Mouse (Mus musculus): ENCODE measurements around the gene Nanos2. TPM values are rescaled to one million over a fixed set of nuclear protein-coding genes. Genes with fewer than 3 reads are reported as not detected.

Gene Nanos2
- total RNA-seq, 2 experiments from 2014 or later, result not detected

DNA sequence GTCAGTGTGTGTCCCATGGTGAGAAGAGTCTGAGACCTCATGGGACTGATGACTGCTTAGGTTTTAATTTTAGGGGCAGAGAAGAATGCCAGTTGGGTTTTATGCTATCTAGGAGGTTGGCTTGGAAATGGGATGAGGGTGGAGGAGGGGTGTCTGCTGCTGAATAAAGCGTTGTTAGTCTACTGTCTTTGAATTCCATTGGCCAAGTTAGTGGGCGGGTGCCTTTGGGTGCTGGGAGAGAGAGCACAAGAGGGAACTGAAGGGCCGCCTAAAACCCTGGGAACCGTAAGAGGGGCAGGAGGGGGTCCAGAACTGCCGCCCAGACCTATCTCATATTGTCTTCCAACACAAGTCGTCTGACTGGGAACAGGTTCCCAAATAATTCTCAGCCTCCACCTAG lies 1.6 kb downstream of the Nanos2 start:
- DNase-seq (ENCODE audit: low spot score), result no peak
- intact Hi-C loops (cut with DNase I), result no loop called here

DNA sequence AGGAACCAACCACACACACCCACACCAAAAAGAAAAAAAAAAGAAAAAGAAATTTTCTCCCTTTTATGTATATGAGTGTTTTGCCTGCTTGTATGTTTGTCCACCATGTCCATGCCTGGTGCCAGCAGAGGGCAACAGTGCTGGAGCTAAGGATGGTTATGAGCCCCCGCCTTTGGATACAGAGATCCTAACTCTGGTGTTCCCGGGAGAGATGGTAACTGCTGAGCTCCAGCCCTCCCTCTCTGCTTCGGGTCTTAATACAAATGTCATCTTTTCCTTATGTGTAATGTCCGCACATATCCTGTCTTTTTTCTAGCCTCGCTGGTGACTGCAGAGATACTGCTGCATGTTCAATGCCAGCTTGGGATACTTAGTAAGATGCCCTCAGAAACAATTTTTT lies 2.8 kb downstream of the Nanos2 start:
- DNase-seq (ENCODE audit: low spot score), result no peak
- intact Hi-C loops (cut with DNase I), result no loop called here

DNA sequence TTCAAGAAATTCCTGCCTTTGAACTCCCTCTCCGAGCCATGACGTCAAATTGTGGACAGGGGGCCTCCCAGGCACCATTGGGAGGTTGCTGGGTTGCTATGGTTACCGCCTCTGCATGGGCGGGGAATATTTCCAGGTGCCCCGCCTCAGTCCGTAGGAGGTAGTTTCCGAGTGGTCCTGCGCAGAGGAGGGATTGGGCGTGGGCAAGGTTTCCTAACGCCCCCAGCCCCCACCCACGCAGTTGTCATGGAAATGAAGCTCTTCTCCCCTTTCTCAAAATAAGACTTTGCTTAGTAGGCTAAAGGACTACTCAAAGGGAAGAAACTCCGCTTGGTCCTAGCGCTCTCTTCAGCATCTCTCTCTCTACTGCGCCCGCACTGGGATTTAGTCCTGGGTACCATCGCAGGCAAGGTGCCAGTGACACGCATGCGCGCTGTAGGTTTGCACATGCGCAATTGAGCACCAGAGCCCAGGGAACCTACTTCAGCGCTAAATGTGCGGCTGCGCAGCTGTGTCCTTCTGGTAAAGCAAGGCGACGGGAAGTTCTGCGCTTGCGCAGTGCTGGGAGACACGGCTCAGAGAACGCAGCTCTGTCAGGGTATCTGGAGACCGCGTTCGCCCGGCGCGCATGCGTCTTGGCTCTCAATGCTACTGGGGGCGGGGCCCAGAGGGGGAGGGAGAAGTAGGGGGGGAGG lies 3.5 kb downstream of the Nanos2 start, which contains the start of gene Mypop:
Gene Mypop, plus strand, starts transcription at position 645 of the 695 bp plus-strand sequence.
- intact Hi-C loops (cut with DNase I), result no loop called here
- peak; percentile 99 for DNase-seq (ENCODE audit: low spot score)

DNA sequence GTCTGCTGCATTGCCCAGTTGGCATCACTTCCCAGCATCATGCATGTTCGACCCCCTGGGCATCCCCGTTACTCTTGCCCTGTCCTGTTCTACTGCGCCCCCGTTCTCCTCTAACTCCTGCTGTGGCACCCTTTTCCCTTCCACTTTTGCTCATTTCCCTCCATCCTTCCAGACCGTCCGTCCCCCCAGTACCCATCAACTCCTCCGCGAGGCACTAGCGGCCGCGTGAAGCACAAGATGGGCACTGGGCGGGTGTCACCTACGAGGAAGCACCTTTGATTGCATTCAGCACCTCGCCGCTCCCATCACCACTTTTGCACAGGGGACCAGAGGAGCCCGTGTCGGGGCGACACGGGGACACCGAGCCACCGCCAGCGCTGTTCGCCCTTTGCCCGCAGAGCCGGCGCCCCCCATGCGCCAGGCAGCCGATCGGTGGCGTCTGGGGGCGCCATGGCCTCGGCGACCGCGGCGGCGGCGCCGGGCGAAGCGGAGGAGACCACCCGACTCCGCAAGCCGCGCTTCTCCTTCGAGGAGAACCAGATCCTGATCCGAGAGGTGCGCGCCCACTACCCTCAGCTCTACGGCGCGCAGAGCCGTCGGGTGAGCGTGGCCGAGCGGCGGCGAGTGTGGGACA lies 4.6 kb downstream of the Nanos2 start:
- no peak for DNase-seq (ENCODE audit: low spot score)
- intact Hi-C loops (cut with DNase I), result loop anchor here (2.0 kb wide), 1 partner anchor 69 kb away; no protein-coding TSS in a partner anchor

DNA sequence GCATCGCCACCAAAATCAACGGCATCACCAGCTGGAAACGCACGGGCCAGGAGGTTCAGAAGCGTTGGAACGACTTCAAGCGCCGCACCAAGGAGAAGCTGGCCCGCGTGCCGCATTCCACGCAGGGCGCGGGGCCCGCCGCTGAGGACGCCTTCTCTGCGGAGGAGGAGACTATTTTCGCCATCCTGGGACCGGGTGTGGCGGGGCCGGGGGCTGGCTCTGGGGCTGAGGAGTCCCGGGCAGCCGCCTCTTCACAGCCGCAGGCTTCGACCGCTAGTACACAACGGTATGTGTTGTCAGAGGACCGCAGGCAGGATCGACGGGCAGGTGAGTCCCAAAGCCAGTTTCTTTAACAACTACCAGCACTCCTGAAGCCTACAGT lies 5.1 kb downstream of the Nanos2 start:
- no peak for DNase-seq (ENCODE audit: low spot score)
- intact Hi-C loops (cut with DNase I), result loop anchor here (2.0 kb wide), 1 partner anchor 69 kb away; no protein-coding TSS in a partner anchor

DNA sequence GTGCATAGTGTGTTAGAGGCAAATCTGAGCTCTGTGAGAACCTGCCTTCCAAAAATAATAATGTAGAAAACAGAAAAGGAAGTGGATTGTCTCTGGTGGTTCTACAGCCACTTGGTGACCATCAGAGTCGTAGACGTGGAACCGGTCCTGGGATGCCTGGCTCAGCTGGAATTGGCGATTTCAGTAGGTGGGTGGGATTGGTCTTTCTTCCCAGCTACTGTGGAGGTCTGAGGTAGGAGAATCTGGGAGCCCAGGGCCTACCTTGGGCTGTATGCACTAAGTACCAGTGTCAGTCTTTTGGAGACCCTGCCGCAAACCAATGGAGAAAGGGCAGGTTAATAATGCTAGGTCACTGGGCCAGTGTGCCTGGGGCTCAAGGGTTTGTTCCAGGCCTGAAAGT lies 5.8 kb downstream of the Nanos2 start:
- intact Hi-C loops (cut with DNase I), result loop anchor here (2.0 kb wide), 1 partner anchor 70 kb away; no protein-coding TSS in a partner anchor
- no peak for DNase-seq (ENCODE audit: low spot score)

DNA sequence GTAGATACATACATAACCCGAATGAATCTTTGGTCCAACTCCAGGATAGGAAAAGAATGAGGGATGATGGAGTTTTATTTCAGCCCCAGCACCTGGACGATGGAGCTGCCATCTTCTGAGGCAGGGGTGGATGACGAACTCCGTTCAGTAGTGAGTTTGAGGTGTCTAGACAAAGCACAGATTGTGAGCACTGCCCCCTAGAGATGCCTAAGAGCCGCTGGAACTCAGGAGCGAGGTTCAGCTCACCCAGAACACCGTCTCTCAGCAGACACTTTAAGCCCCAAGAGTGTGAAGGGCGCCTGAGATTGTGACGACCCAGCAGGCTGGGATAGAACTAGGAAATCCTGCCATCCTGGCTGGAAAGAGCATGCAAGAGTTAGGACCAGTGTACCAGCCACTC lies 11.6 kb downstream of the Nanos2 start:
- intact Hi-C loops (cut with DNase I), result loop anchor here (2.0 kb wide), 1 partner anchor 102 kb away; no protein-coding TSS in a partner anchor
- DNase-seq (ENCODE audit: low spot score), result no peak

DNA sequence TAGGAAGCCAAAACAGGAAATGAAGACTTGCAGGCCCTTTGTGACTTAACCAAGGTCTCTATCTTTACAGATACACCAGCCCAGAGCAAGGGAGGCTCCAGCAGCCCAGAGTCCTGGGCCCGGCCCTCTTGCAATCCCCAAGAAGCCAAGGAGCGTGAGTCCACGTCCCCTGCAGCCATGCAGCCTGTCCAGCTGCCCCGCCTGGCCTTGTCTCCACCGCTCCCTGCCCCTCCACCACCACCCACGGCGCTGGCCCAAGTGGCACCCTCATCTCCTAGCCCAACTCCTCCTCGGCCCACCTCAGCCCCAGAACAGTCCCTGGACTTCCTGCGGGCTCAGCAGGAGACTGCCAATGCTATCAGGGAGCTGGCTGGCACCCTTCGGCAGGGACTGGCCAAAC lies 13.2 kb downstream of the Nanos2 start:
- intact Hi-C loops (cut with DNase I), result no loop called here
- no peak for DNase-seq (ENCODE audit: low spot score)

DNA sequence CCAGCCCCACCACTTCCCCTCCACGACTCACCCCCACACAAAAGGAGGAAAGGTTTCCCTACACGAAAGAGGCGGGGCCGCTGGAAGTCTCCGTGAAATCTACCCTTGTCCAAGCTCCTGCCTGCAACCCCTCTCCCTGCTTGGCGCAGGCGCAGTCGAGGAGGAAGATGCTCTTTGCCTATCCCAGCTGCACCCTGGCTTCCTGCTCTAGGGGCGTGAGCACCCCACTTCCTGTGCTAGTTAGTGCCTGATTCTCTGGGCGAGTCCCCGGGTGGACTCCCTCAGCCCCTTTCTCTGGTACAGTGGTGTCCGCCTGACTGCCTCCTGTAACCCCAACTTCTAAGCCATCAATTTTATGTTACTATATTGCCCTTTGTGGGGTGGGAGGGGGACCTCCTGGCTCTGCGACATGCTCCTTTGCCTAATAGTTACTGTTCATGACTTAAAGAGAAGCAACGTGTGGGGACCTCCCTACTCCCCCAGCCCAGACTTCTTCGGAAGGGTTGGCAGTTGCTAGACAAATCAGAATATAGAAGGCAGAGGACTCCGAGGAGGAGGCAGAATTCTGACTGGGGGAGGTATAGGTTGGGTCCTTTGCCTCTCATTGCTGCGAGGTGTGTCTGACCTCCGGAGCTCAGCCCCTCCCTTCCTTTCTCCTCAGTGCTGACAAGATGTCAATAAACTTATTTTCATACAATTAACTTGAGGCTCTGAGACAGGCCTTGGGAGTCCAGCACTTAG lies 14.0 kb downstream of the Nanos2 start:
- intact Hi-C loops (cut with DNase I), result no loop called here
- peak; percentile 73 for DNase-seq (ENCODE audit: low spot score)

DNA sequence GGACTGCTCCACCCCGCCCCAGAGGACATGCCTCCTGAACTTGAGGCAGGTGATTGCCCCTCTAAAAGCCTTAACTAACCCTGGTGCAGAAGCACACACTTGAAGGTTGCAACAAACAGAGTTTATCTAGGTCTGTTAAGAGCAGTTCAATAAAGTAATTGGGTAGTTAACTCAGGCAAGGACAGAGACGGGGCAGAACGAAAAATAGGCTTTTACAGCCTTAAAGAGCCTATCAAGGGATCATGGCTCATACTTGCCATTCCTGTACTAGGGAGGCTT lies 14.5 kb downstream of the Nanos2 start:
- no peak for DNase-seq (ENCODE audit: low spot score)
- intact Hi-C loops (cut with DNase I), result no loop called here

DNA sequence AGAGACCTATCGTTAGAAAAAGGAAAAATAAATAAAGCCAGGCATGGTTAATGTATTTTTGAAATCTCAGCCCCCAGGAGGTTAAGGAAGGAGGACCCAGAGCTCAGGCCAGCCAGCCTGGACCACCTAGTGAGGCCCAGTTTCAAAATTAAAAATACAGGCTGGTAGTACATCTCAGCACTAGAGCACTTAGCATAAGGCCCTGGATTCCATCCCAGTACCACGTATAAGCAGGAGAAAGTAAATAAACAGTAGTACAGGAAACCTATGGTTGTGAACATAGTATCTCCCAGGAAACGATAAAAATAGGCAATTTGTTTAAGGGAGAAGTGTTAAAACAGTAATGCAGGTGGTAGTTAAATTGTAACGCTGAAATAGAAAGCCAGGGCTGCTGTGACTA lies 14.9 kb downstream of the Nanos2 start:
- DNase-seq (ENCODE audit: low spot score), result no peak
- intact Hi-C loops (cut with DNase I), result no loop called here

DNA sequence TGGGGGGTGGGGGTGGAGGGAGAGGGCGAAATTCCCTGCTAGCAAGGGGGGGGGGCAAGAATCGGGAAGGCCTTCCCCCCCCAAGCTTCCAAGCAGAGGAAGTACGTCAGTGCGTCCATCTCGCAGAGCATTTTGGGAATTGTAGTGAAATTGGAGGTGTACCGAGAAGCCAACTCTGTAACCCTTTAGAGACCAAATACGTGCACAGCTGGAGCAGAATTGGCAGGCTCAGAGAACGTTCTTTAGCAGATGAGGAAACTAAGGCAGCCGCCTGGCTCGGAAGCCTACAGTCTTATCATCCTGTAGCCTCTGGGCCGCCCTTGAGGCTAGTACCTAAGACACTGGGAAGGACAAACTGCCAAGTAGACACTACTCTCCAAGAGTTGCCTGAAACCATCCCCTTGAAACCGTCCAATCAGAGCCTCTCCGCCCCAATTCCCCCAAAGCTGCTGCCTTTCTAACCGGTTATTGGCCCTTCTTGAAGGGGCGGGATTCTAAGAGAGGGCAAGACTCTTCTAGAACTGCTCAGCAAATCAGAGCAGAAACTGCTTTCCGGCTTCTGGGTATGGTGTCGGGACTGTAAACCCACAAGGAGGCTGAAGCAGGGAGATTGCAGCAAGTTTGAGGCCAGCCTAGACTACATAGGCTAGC lies 15.8 kb downstream of the Nanos2 start:
- intact Hi-C loops (cut with DNase I), result no loop called here
- DNase-seq (ENCODE audit: low spot score), result peak; percentile 58

DNA sequence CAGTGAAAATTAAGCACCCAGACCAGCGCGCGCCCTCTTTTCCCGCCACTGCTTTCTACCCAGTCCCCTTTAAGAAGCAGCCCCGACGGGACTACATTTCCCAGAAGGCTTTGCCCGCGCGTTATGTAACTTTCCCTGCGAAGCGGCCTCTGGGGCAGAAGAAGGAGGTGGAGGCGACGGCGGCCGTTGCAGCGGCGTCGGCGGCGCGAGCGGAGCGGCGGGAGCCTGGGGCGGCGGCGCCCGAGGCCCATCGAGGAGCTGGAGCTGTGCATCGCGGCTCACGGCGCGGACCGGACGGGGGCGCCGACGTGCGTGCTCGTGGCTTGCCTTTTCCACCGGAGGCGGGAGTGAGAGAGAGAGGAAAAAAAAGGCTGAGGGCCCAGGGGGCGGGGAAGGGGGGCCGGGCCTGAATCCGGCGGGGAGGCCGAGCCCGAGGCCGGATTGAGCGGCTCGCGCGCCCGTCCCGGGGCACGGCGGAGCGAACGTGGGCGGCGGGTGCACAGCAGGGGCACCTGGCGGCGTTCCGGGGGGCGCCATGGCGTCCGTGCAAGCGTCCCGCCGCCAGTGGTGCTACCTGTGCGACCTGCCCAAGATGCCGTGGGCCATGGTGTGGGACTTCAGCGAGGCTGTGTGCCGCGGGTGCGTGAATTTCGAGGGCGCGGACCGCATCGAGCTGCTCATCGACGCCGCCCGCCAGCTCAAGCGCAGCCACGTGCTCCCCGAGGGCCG lies 16.9 kb downstream of the Nanos2 start, which contains the start of gene Irf2bp1:
Gene Irf2bp1, plus strand, starts transcription at position 143 of the 729 bp plus-strand sequence.
- peak; percentile 91 for DNase-seq (ENCODE audit: low spot score)
- intact Hi-C loops (cut with DNase I), result no loop called here

DNA sequence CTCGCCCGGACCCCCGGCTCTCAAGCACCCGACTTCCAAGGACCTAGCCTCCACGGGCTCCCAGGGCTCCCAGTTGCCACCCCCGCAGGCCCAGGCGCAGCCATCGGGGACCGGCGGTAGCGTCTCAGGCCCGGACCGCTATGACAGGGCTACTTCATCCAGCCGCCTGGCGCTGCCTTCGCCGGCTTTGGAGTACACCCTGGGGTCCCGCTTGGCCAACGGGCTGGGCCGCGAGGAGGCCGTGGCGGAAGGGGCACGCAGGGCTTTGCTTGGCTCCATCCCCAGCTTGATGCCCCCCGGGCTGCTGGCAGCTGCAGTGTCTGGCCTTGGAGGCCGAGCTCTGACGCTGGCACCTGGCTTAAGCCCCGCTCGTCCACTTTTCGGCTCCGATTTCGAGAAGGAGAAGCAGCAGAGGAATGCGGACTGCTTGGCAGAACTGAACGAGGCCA lies 17.5 kb downstream of the Nanos2 start:
- no peak for DNase-seq (ENCODE audit: low spot score)
- intact Hi-C loops (cut with DNase I), result no loop called here

DNA sequence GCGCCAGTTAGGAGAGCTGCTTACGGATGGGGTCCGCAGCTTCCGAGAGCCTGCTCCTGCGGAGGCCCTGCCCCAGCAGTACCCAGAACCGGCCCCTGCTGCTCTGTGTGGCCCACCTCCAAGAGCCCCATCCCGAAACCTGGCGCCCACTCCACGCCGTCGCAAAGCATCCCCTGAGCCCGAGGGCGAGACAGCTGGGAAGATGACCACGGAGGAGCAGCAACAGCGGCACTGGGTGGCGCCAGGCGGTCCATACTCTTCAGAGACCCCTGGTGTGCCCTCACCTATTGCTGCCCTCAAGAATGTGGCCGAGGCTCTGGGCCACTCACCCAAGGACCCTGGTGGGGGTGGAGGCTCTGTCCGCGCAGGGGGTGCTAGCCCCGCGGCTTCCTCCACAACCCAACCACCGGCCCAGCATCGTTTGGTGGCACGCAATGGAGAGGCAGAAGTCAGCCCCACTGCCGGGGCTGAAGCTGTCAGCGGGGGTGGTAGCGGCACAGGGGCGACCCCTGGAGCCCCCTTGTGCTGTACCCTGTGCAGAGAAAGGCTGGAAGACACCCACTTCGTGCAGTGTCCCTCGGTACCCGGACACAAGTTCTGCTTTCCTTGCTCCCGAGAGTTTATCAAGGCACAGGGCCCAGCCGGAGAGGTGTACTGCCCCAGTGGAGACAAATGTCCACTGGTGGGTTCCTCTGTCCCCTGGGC lies 18.4 kb downstream of the Nanos2 start:
- no peak for DNase-seq (ENCODE audit: low spot score)
- intact Hi-C loops (cut with DNase I), result loop anchor here (1.0 kb wide), 1 partner anchor 109 kb away; no protein-coding TSS in a partner anchor

DNA sequence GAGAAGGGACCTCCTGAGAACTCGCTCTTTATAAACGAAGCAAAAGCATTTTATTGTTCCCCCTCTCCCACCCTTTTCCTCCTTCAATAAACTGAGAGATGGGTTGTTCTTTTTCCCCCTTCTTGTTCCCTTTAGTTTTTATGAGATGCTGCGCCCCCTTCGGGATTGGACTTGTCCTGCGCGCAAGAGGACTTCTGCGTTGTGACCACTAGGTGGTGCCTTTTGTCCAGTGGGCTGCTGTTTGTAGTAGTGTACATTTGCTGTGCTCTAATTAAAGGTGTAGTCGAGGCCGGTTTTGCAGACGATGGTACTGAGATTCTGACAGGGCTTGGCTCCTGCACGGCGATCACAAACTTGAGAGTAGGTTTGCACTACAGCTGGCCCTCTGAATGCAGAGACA lies 19.3 kb downstream of the Nanos2 start:
- intact Hi-C loops (cut with DNase I), result loop anchor here (1.0 kb wide), 1 partner anchor 110 kb away; no protein-coding TSS in a partner anchor

DNA sequence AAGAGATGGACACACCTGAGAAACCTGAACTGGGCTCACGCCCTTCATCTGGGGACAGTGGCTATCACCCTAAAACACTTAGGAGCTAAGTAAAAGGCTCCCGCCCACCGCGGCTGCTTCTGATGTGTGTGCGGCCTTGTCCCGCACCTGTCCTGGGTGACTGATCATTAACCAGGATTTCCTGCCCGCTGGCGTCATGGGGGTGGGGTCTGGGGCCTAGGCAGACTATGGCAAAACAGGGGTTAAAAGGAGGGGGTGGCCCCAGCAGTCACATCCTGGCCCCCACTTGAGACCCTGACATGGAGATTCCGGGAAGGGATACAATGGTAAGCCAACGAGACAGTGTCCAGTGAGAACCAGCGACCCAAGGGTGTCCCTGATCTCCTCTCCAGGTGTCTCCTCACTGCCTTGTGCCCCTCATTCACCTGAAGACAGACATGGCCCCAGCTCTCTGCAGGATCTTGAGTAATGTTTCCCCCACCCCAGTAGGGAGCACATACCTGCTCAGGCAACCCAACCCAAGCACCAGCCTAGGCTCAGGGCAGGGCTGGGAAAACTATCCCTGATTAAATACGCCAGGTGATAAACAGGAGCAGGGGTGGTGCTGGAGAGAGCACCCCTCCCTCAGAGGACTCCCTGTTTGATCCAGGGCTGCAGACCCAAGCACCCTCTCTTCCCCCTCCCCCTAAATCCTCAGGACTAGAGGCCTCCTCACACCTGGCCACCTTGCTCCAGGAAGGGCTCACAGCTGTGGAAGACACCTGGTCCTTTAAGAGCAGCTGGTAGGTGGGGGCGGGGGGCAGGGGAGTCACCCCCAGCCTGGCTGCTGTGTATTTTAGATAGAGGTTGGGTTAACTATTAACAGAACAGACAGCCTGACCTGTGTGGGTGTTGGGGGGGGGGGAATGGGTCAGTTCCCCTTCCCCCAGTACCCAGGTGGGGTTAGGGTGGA lies 20.1 kb downstream of the Nanos2 start:
- intact Hi-C loops (cut with DNase I), result no loop called here
- DNase-seq (ENCODE audit: low spot score), result no peak

More for the DNA sequence above, 19.3 kb downstream of the Nanos2 start:
- peak; percentile 62 for DNase-seq (ENCODE audit: low spot score)

DNA sequence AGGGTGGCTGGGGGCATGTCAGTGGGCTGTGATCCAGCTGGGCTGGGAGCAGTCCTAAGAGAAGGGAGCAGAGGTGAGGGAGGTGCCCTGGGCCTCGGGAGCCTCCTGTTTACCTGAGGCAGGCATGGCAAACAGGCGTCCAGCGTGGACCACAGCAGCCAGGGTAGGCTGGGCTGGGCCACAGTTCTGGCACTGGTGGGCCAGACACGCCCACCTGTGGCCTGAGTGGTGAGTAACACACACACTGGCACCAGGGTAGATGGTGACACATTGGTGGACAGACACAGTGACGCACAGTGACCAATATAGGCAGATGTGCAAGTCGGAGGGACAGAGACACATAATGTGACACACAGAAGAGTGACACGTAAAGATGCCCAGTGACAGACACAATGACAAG lies 23.4 kb downstream of the Nanos2 start:
- intact Hi-C loops (cut with DNase I), result no loop called here
- no peak for DNase-seq (ENCODE audit: low spot score)

Data from heart, postnatal 25 days (tissue).